Mouse (Mus musculus) liver, adult 2 months (tissue): ENCODE measurements at regions not wholly inside any gene's neighbourhood (a gene's known extent, or its start where the extent isn't known, plus 50 kb on each side); places are given as distances from the start of the nearest gene placed in this dataset.

ENCODE experiments used
- CTCF ChIP-seq: fragments of 200-500 bp; IDR thresholded peaks from 2 replicates; pipeline ENCODE4 v1.5.1; 2011; ENCODE audit warnings: low read depth, low read length, control low read depth
- POLR2A ChIP-seq: fragments of 200-500 bp; IDR thresholded peaks from 2 replicates; pipeline ENCODE4 v1.6.1; 2011; ENCODE audit warnings: low read length, control low read depth; ENCODE audit not compliant: insufficient read depth; ENCODE audit errors: extremely low read depth

DNA sequence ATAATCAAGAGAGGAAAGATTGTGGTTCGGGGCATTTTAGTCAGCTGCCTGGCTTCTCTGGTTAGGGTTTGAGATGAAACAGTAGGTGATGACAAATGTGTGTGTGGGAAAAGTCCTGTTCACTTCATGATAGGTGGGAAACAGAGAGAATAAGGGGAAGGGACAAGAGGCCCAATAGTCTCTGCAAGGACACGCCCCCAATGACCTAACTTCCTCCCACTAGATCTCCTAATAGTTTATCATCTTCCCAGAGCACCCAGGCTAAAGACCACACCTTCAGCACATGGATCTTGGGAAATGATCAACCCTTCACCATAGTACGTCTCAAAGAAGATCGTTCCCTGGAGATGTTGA is 484.3 kb upstream of the Kazn start:
- TF ChIP-seq POLR2A = no peak
- no peak for TF ChIP-seq CTCF
